In genomic region chr8:94933918-94934317, GRCm38 (mm10) we compare ENCODE assay signal across 31 mouse cellular contexts. TPM values are rescaled to one million over a fixed set of nuclear protein-coding genes. Genes with fewer than 3 reads are reported as not detected.
"Had no signal": no experiment of that assay in that cellular context is flagged by ENCODE, and none has a peak within 500 bp of the region (broad histone marks: within the 10 kb centered on the region; RNA-seq: fewer than 3 reads in every experiment).

No protein-coding gene starts in this region.

- ATAC-seq: hindbrain, postnatal 0 days; intestine, embryonic 16.5 days had no signal

- H3K9ac ChIP-seq: heart, embryonic 13.5 days; heart, embryonic 15.5 days; hindbrain, embryonic 13.5 days; hindbrain, embryonic 15.5 days; kidney, embryonic 15.5 days; limb, embryonic 12.5 days; liver, embryonic 13.5 days had no signal

- H3K27ac ChIP-seq: heart, adult 2 months; heart, embryonic 13.5 days; heart, embryonic 15.5 days; hindbrain, embryonic 13.5 days; hindbrain, embryonic 15.5 days; hindbrain, postnatal 0 days; kidney, embryonic 15.5 days; kidney, postnatal 0 days; limb, embryonic 10.5 days; limb, embryonic 12.5 days; liver, embryonic 13.5 days had no signal

- H3K36me3 ChIP-seq: heart, embryonic 13.5 days; heart, embryonic 15.5 days; hindbrain, embryonic 13.5 days; hindbrain, embryonic 15.5 days; kidney, embryonic 15.5 days; limb, embryonic 10.5 days; limb, embryonic 12.5 days; liver, embryonic 13.5 days had no signal

- DNase-seq: gastrocnemius, postnatal 14 days; heart, adult 11 months; heart, adult 2 months; heart, postnatal 14 days; heart, postnatal 4 days; kidney, adult 11 months; kidney, adult 2 months; kidney, adult 9 months; kidney, postnatal 14 days; kidney, postnatal 36 days; layer of hippocampus, adult 9-11 months; layer of hippocampus, postnatal 36 days; liver; liver, embryonic 13.5 days had no signal

- H3K4me3 ChIP-seq: heart, adult 2 months; heart, embryonic 13.5 days; heart, embryonic 15.5 days; hindbrain, embryonic 13.5 days; hindbrain, embryonic 15.5 days; kidney, embryonic 15.5 days; limb, embryonic 10.5 days; limb, embryonic 12.5 days; liver, embryonic 13.5 days had no signal

- H3K9me3 ChIP-seq: heart, embryonic 13.5 days; heart, embryonic 15.5 days; hindbrain, embryonic 13.5 days; hindbrain, embryonic 15.5 days; kidney, embryonic 15.5 days; limb, embryonic 10.5 days; limb, embryonic 12.5 days; liver, embryonic 13.5 days had no signal

- H3K4me1 ChIP-seq: heart, embryonic 13.5 days; heart, embryonic 15.5 days; hindbrain, embryonic 13.5 days; hindbrain, embryonic 15.5 days; kidney, embryonic 15.5 days; limb, embryonic 10.5 days; limb, embryonic 12.5 days; liver, embryonic 13.5 days had no signal

- H3K4me2 ChIP-seq: heart, embryonic 11.5 days; heart, embryonic 13.5 days; heart, embryonic 15.5 days; hindbrain, embryonic 13.5 days; hindbrain, embryonic 15.5 days; kidney, embryonic 15.5 days; limb, embryonic 12.5 days; liver, embryonic 11.5 days; liver, embryonic 13.5 days had no signal

- H3K27me3 ChIP-seq: hindbrain, embryonic 15.5 days; kidney, embryonic 15.5 days had no signal

RNA-seq across cellular contexts. Expression of gene Adgrg5, which starts 10.4 kb away (rescaled TPM):
- total RNA-seq: gastrocnemius, adult 18-20 months; gastrocnemius, postnatal 14 days; hindbrain, postnatal 0 days; layer of hippocampus, postnatal 14 days; layer of hippocampus, postnatal 36 days; left cerebral cortex, adult 18-20 months; left cerebral cortex, postnatal 10 days; left cerebral cortex, postnatal 36 days had no signal
- polyA plus RNA-seq: hindbrain, embryonic 13.5 days; kidney, postnatal 0 days; limb, embryonic 12.5 days had no signal
